Mouse (Mus musculus) neural tube, embryonic 11.5 days (tissue): ENCODE measurements at regions not wholly inside any gene's neighbourhood (a gene's known extent, or its start where the extent isn't known, plus 50 kb on each side); places are given as distances from the start of the nearest gene placed in this dataset.
"Not testable (repeated sequence)": the region's sequence is repeated elsewhere in the genome, so short reads cannot be mapped to it uniquely, and the experiment has no call there.

ENCODE experiments used
- ATAC-seq: fragments of 200-750 bp; cut with Nextera tagmentation; 2 replicates; pipeline ENCODE4 v1.8.0; 2017; ENCODE audit warnings: moderate number of reproducible peaks, mild to moderate bottlenecking, moderate TSS enrichment, moderate library complexity; ENCODE audit not compliant: insufficient read depth, low FRiP score, low TSS enrichment
- DNase-seq: peaks from one replicate; pipeline ENCODE4 v3.0.0-alpha.2; 2015; ENCODE audit warnings: low spot score
- H3K27ac ChIP-seq: fragments of 300-500 bp; sonication (generic); 2 replicates; pipeline ENCODE4 v1.5.1; 2014; ENCODE audit warnings: low read depth, mild to moderate bottlenecking, low read length
- H3K27me3 ChIP-seq: fragments of 300-500 bp; sonication (generic); 2 replicates; pipeline ENCODE4 v1.6.1; 2014; ENCODE audit warnings: mild to moderate bottlenecking, low read length, mixed read lengths; ENCODE audit not compliant: control insufficient read depth, insufficient read depth
- H3K36me3 ChIP-seq: fragments of 300-500 bp; sonication (generic); 2 replicates; pipeline ENCODE4 v1.6.1; 2014; ENCODE audit warnings: mild to moderate bottlenecking, low read length, moderate library complexity, mixed read lengths; ENCODE audit not compliant: control insufficient read depth, insufficient read depth
- H3K4me1 ChIP-seq: fragments of 300-500 bp; sonication (generic); 2 replicates; pipeline ENCODE4 v1.6.1; 2014; ENCODE audit warnings: low read length, mixed read lengths; ENCODE audit not compliant: control insufficient read depth, insufficient read depth
- H3K4me2 ChIP-seq: fragments of 300-500 bp; sonication (generic); 2 replicates; pipeline ENCODE4 v1.6.1; 2014; ENCODE audit warnings: low read depth, mild to moderate bottlenecking, moderate library complexity
- H3K4me3 ChIP-seq: fragments of 300-500 bp; sonication (generic); 2 replicates; pipeline ENCODE4 v1.5.1; 2014; ENCODE audit warnings: low read depth, low read length
- H3K9ac ChIP-seq: fragments of 300-500 bp; sonication (generic); 2 replicates; pipeline ENCODE4 v1.6.1; 2014; ENCODE audit warnings: mild to moderate bottlenecking, low read length
- H3K9me3 ChIP-seq: fragments of 300-500 bp; sonication (generic); 2 replicates; pipeline ENCODE4 v1.6.1; 2016; ENCODE audit warnings: low read length; ENCODE audit not compliant: control insufficient read depth
- WGBS: fragments of 180-500 bp; shearing (Covaris S2); extraction: QIAGEN DNeasy Blood & Tissue Kit; methylation state at CpG from one replicate; pipeline ENCODE4 v1.1.7; 2014; 5-methylcytosine and 5-hydroxymethylcytosine counted together

DNA sequence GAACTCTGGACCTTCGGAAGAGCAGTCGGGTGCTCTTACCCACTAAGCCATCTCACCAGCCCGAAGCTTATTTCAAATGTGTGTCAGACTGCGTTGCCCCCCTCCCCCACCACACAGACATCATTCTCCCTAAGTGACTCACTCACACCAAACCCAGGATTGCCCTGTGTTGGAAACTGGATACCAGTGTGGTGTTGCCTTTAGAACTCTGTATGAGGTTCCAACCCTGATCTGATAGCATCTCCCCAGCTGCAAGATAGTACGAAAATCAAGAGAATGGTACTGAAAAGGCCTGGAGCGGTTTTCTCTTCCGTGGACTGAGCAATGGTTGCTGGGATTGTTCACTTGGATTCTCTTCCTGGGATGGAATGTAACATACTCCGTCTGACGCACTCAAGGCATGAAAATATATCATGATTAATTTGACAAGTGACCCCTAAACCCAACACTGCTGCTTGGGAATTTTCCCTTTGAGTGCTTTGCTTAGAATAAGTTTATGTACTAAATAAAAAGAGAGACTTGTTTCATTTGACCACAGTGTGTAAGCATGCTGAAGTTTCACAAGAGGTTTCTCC lies 63.0 kb downstream of the Hand2 start:
- Histone ChIP-seq H3K4me1 (no peaks in the 10 kb centered on the region), H3K27ac (no peak overlapping the region), H3K36me3 (no peaks in the 10 kb centered on the region), H3K9ac (no peak overlapping the region), H3K4me2 (no peak overlapping the region), H3K9me3 (no peaks in the 10 kb centered on the region), H3K4me3 (no peak overlapping the region), H3K27me3 (no peaks in the 10 kb centered on the region)
- 78% methylated on average over 9 of the region's 9 CpGs for WGBS
- ATAC-seq: no peak
- no peak for DNase-seq

DNA sequence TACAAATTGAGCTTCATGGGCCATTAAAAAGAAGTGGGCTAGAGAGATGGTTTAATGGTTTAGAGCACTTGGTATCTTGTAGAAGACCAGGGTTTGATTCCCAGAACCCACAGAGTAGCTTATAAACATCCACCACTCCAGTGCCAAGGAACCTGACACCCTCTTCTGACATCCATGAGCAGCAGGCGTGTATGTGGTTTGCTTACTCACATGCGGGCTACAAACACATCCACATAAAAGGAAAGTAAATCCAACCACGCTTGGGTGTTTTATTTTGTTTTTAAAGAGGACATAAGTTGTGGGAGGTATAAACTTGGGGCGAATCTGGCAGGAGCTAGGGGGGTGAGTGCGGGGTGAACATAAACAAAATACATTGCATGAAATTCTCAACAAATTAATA lies 66.8 kb downstream of the Hand2 start:
- ATAC-seq: no peak
- H3K27me3 ChIP-seq: no peaks in the 10 kb centered on the region
- H3K27ac ChIP-seq: no peak overlapping the region
- H3K4me2 ChIP-seq: no peak overlapping the region
- no peaks in the 10 kb centered on the region for H3K4me1 ChIP-seq
- WGBS: 84% methylated on average over 5 of the region's 5 CpGs
- H3K36me3 ChIP-seq: no peaks in the 10 kb centered on the region
- no peaks in the 10 kb centered on the region for H3K9me3 ChIP-seq
- H3K4me3 ChIP-seq: no peak overlapping the region
- no peak overlapping the region for H3K9ac ChIP-seq
- DNase-seq: no peak

DNA sequence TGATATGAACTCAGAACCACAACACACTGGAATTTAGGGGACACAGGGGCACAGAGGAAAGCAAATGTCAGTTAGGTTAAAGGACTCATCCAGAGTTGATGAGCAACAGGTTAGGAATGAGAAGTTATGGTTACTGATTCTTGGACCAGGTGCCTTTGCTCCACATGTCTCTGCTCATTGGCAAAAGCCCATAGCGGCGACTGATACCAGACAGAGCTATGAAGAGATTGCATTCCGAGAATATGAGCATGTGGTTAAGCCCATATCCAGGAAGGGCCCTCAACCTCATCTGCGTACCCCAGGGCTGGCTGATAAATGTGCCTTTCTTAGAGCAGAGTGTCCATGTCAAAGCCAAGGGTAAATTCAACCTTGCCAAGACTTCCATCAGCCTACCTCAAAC lies 67.1 kb upstream of the Scrg1 start:
- Histone ChIP-seq H3K9me3 (no peaks in the 10 kb centered on the region), H3K4me1 (no peaks in the 10 kb centered on the region), H3K4me2 (no peak overlapping the region), H3K27me3 (no peaks in the 10 kb centered on the region), H3K36me3 (no peaks in the 10 kb centered on the region), H3K27ac (no peak overlapping the region), H3K4me3 (no peak overlapping the region), H3K9ac (no peak overlapping the region)
- DNase-seq (no peak), ATAC-seq (no peak)
- 92% methylated on average over 4 of the region's 4 CpGs for WGBS

DNA sequence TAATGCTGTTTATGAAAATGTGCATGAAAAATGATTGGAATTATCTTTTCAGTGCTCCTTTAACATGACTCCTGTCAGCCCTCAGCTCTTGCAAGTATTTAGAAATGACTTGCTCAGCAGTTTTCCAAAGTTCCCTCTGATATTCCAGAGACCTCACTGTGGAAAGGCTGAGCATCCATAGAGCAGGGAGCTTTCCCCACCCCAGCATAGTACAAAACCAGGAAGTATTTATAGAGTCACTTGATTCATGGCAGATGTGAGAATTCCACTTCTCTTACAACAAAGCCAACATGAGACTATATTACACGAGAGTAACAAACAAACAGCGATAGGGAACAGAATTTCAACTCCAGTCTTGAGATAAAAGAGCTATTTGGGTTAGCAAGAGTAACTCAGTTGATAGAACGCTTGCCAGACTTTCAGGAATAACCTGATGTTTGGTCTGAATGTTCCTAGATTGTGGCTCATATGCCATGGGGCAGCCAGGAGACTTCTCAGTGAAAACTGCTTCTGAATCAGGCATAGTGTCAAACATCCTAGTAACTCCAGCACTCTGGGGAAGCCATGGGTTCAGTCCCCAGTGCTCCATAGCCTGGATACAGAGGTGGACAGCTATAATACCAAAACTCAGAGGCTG lies 57.6 kb upstream of the Scrg1 start:
- Histone ChIP-seq H3K9ac (no peak overlapping the region), H3K4me1 (peaks cover 3% of the 10 kb centered on the region; the same call in 1 of the 2 replicates), H3K27ac (no peak overlapping the region), H3K4me2 (no peak overlapping the region), H3K27me3 (no peaks in the 10 kb centered on the region), H3K9me3 (no peaks in the 10 kb centered on the region), H3K36me3 (no peaks in the 10 kb centered on the region), H3K4me3 (no peak overlapping the region)
- no peak for DNase-seq
- no peak for ATAC-seq
- 85% methylated on average over 3 of the region's 3 CpGs for WGBS

DNA sequence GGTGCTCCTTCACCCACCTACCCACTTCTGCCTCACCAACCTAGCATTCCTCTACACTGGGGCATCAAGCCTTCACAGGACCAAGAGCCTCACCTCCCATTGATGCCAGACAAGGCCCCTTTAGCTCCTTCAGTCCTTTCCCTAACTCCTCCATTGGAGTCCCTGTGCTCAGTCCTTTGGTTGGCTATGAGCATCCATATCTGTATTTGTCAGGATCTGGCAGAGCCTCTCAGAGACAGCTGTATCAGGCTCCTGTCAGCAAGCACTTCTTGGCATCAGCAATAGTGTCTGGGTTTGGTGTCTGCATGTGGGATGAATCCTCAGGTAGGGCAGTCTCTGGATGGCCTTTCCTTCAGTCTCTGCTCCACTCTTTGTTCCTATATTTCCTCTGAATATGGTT lies 55.6 kb upstream of the Scrg1 start:
- not testable (repeated sequence) for ATAC-seq, H3K27me3 ChIP-seq, DNase-seq, H3K36me3 ChIP-seq, H3K4me2 ChIP-seq, H3K9ac ChIP-seq, H3K9me3 ChIP-seq, H3K27ac ChIP-seq, H3K4me3 ChIP-seq, H3K4me1 ChIP-seq

DNA sequence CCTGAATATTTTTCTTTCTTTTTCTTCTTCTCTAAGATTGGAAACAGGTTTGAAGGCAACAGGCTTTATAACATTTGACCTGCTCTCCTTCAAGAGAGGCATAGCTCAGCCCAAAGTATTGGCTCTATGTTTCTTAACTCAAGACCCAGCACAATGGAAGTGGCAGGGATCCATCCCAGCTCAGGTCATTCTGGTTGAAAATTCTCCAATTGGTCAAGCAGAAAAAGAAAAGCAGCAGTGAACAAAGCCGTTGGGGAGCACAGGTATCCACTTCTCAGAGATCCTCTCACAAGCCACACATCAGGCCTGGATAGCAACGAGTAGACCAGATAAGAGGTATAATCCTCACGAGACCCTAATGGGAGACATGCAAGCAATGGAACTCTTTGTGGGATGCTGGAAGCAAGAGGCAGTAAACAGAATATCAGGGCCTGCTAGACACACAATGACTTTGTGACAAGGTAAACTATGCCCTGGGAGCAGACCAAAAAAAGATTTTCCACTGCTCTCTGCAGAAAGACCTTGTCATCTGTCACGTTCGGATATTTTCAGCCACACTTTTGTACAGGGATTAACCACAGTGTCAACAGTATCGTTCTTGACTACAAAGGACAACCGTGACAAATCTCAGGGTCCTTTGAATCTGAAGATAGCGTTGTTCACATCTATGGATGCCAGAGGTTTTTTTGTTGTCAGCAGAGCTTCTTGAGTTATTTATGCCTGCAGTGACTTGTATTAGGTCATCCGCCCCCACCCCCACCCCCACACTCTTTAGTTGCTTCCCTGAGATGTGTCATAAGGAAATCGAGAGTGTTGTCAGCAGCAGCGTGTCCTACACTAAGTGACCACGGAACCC lies 54.7 kb upstream of the Scrg1 start:
- H3K27me3 ChIP-seq: no peaks in the 10 kb centered on the region
- no peak; the same call in 1 of the 2 replicates for ATAC-seq
- 56% methylated on average over 12 of the region's 12 CpGs for WGBS
- H3K27ac ChIP-seq: no peak overlapping the region
- H3K4me2 ChIP-seq: no peak overlapping the region
- H3K4me1 ChIP-seq: peaks cover 14% of the 10 kb centered on the region
- no peak for DNase-seq
- H3K9ac ChIP-seq: no peak overlapping the region
- no peaks in the 10 kb centered on the region for H3K9me3 ChIP-seq
- H3K36me3 ChIP-seq: no peaks in the 10 kb centered on the region
- H3K4me3 ChIP-seq: no peak overlapping the region

DNA sequence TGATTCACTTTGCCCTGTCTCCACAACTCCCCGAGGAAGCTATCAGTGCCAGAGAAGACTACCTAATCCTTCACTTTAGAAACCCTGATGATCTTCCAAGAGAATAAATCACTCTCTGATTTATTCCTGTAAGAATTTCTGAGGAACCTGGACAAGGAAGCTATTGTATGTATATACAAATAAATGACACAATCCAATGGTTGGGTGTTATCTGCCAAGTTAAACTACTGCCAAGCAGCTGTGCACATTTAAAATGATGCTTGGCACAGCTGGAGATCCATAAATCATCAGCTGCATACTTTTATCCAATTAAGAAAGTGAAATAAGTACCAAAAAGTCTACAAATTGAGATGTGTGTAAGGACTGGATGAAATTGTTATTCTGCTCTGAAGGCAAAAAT lies 54.1 kb upstream of the Scrg1 start:
- ATAC-seq: no peak
- WGBS: 49% methylated on average over 1 of the region's 1 CpGs

DNA sequence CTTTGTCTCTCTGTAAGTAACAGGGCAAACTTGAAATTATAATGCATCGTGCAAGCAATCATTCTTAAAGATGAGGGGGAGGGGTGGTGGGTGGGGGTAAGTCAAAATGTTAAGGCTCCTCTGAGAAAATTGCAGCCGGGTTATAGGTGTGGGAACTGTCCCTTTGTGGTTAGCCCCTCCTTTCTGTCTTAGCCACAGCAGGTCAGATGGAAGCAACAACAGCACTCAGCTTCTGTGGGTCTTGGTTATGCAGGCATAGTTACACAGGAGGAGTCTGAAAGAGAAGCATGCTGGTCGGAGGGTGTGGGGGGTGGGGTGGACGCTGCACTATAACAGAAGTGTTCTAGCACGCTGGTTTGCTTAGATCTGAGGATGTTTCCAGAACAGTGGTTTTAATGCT lies 53.5 kb upstream of the Scrg1 start:
- ATAC-seq: no peak; the same call in 1 of the 2 replicates
- no peak overlapping the region for H3K4me3 ChIP-seq
- no peak for DNase-seq
- no peak overlapping the region for H3K9ac ChIP-seq
- no peak overlapping the region for H3K4me2 ChIP-seq
- H3K4me1 ChIP-seq: peaks cover 14% of the 10 kb centered on the region
- H3K27me3 ChIP-seq: no peaks in the 10 kb centered on the region
- H3K27ac ChIP-seq: no peak overlapping the region
- H3K36me3 ChIP-seq: no peaks in the 10 kb centered on the region
- WGBS: 39% methylated on average over 5 of the region's 5 CpGs
- no peaks in the 10 kb centered on the region for H3K9me3 ChIP-seq

More for the DNA sequence above, 54.1 kb upstream of the Scrg1 start:
- Histone ChIP-seq H3K9ac (no peak overlapping the region), H3K36me3 (no peaks in the 10 kb centered on the region), H3K27ac (no peak overlapping the region), H3K4me2 (no peak overlapping the region), H3K4me3 (no peak overlapping the region), H3K4me1 (peaks cover 14% of the 10 kb centered on the region), H3K27me3 (no peaks in the 10 kb centered on the region), H3K9me3 (no peaks in the 10 kb centered on the region)
- no peak for DNase-seq
